Mouse (Mus musculus) left cerebral cortex, postnatal 25 days (tissue): Measurements from ENCODE around the gene Hoxc5. TPM values are rescaled to one million over a fixed set of nuclear protein-coding genes. Genes with fewer than 3 reads are reported as not detected.

Experiments used
- DNase-seq, 2 experiments: peaks; one replicate each; pipeline ENCODE4 v3.0.0; 2022; ENCODE audit warnings: low spot score in 2 of 2, mixed read lengths in 1 of 2
- intact Hi-C: fragments of 180-260 bp; cut with DNase I; formaldehyde crosslinking; loops from one replicate; pipeline ENCODE4 v1.15.1; 2025
- total RNA-seq, 2 experiments: library from RNA; stranded (reverse); gene quantifications; 2 replicates each; pipeline ENCODE4 v1.2.3; 2021

Gene Hoxc5
- not detected for total RNA-seq

DNA sequence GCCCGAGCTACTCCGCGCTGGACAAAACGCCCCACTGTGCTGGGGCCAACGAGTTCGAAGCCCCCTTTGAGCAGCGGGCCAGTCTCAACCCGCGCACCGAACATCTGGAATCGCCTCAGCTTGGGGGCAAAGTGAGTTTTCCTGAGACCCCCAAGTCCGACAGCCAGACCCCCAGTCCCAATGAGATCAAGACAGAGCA, at the start of gene Hoxc5:
Gene Hoxc5, plus strand, starts transcription at position 132 of the 199 bp plus-strand sequence.
- no peak for DNase-seq
- intact Hi-C loops, result no loop called here

DNA sequence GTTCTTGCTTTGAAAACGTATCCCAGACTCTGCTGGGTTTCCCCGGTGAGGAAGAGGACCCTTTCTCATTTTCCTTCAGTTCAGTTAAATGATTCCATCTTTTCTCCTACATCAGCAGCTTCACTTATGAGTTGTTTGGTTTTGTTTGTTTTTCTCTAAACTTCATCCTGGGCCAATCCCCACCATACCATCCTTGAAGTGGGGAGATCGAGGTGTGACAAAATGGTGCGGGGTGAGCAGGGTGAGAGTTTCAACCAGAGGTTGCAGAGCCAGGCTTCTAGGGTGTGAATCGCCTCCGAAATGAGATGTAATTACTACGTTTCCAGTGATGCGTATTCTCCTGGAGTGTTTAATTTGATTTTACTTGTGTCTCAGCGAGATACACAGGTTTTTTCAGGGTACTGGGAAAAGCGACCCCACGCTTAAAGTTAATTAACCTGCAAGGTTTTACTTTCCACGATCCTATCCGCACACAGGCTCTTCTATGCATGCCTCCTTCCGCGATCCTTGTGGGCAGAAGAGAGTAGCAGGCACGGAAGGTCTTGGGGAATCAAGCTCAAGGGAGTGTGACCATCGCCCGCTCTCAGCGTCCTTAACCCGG, 49.2 kb upstream of the Hoxc5 start:
- DNase-seq, result no peak
- intact Hi-C loops, result no loop called here

GRCm38 (mm10) chr15:102918611-102919265, 48.5 kb upstream of the Hoxc5 start:
- DNase-seq, result no peak
- intact Hi-C loops, result no loop called here

DNA sequence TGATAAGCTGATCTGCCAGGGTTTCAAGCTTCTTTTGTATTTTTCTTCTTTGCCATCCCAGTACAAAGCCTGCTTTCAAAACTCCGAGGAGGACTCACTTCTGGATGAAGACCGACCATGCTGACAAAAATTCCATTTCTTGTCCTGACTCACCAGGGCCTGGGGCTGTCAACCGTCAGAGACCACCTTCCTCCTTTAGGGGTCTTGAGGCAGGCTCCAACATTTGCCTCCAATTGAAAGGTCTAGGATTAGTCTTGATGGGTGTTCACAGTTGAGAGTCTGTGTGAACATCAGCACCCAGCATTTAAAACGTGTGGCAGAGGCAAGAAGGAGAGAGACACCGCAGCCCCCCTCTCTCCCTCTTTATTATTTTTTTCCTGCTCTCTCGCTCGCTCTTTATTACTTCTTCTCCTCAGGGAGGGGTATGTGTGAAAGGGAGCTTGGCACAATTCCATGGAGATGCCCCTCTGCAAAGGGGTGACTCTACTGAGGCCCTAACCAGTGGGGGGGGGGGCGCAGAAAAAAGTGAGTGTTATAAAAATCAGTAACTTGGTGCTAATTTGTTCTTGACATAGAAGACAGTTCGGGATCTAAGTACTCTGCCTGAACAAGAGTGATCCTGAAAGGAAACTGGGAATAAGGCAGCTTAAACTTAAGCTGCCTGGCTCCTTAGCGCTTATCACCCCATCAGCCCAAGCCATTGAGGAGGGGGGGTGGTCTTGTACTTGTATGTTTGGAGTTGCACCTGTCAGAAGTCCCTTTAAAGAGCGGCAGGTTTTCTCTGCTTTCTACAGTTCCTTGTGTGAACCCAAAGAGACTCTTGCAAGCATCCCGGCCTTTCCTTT, 47.7 kb upstream of the Hoxc5 start:
- intact Hi-C loops, result loop anchor here (10.0 kb wide), 1 partner anchor 115 kb away; no protein-coding TSS in a partner anchor

GRCm38 (mm10) chr15:102920619-102921018, 46.6 kb upstream of the Hoxc5 start:
- DNase-seq, result no peak
- intact Hi-C loops, result loop anchor here (10.0 kb wide), 1 partner anchor 114 kb away; no protein-coding TSS in a partner anchor

More for the DNA sequence above, 47.7 kb upstream of the Hoxc5 start:
- no peak for DNase-seq

DNA sequence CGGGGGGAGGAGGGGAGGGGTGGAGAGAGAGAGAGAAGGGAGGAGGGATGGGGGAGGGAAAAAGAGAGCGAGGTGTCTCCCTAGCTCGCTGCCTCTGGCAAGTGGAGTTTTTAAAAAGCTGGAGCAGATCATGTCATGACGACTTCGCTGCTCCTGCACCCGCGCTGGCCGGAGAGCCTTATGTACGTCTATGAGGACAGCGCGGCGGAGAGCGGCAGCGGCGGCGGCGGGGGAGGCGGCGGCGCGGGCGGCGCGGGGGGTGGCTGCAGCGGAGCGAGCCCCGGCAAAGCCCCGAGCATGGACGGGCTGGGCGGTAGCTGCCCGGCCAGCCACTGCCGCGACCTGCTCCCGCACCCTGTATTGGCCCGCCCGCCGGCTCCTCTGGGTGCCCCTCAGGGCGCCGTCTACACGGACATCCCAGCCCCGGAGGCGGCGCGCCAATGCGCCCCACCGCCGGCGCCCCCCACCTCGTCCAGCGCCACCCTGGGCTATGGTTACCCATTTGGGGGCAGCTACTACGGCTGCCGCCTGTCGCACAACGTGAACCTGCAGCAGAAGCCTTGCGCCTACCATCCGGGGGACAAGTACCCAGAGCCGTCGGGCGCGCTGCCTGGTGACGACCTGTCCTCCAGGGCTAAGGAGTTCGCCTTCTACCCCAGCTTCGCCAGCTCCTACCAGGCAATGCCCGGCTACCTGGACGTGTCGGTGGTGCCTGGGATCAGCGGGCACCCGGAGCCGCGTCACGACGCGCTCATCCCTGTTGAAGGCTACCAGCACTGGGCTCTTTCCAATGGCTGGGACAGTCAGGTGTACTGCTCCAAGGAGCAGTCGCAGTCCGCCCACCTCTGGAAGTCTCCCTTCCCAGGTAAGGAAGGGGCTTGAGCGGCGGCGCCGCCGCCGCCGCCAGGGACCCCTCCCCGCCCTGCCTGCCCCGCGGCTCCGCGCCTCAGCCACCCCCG, 45.9 kb upstream of the Hoxc5 start, which contains the start of gene Hoxc13:
Gene Hoxc13, plus strand, starts transcription at position 51 of the 959 bp plus-strand sequence.
- intact Hi-C loops, result loop anchor here (10.0 kb wide), 1 partner anchor 113 kb away; no protein-coding TSS in a partner anchor
- no peak for DNase-seq

- DNase-seq, result no peak
- intact Hi-C loops, result loop anchor here (10.0 kb wide), 1 partner anchor 113 kb away; no protein-coding TSS in a partner anchor
These were observed 45.3 kb upstream of the Hoxc5 start for GRCm38 (mm10) chr15:102922012-102922362.

DNA sequence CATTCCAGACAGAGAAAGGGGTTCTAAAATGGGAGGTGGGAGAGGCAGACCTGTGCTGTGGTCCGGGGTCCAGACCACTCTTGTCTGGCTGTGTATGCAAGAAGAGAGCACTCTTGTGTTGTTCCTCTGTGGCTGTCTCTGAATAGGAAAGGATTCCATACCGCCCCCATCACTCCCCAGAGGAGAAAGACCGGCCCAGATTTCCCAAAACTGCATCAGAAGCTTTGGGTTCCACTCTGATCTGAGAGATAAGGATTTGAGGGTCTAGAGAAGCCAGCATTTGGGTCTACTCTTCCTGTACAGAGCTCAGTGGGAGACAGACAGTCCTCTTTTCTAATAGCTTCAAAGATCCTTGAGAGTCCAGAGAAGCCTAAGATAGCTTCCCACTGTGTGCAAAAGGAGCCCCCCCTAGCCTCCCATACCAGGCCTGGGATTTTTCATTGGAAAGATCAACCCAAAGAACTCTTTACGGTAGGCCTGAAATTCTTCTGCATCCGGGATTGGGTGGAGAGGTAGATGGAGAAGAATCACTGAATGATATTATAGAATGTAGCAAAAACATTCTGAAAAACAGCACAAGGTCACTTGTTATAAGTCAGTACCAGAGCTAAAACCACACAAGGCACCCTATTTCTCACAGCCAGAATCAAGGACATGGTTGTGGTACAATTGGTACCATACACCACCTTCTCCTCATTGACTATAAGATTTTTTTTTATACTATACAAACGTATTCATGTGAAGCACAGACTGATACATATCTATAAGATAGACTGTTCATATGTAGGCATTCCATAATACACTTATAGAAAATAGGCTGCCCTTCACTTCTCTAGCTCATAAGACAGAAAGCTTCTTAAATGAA, 44.4 kb upstream of the Hoxc5 start:
- intact Hi-C loops, result loop anchor here (10.0 kb wide), 1 partner anchor 112 kb away; no protein-coding TSS in a partner anchor
- DNase-seq, result no peak

DNA sequence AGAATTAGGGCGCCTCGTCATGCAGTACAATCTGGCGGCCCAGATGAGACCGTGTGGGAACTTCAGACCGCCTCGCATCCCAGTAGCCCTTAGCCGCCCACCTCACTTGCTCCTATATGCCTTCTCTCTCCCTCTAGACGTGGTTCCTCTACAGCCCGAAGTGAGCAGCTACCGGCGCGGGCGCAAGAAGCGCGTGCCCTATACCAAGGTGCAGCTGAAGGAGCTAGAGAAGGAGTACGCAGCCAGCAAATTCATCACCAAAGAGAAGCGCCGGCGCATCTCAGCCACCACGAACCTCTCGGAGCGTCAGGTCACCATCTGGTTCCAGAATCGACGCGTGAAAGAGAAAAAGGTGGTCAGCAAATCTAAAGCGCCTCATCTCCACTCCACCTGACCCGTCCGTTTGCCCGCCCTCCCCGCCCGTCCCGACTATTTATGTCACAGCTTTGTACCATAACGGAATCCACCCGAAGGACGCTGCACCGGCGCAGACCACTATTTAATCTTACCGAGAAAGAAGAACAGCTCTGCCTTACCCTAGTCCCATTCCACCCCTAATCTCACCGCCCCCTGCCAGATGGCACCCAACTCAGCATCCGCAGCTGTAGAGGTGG, 40.1 kb upstream of the Hoxc5 start:
- intact Hi-C loops, result loop anchor here (10.0 kb wide), 1 partner anchor 108 kb away; no protein-coding TSS in a partner anchor
- no peak for DNase-seq

GRCm38 (mm10) chr15:102931706-102932358, 35.4 kb upstream of the Hoxc5 start:
- no peak for DNase-seq
- intact Hi-C loops, result no loop called here

- intact Hi-C loops, result no loop called here
These were observed 32.8 kb upstream of the Hoxc5 start for GRCm38 (mm10) chr15:102934438-102934837.

DNA sequence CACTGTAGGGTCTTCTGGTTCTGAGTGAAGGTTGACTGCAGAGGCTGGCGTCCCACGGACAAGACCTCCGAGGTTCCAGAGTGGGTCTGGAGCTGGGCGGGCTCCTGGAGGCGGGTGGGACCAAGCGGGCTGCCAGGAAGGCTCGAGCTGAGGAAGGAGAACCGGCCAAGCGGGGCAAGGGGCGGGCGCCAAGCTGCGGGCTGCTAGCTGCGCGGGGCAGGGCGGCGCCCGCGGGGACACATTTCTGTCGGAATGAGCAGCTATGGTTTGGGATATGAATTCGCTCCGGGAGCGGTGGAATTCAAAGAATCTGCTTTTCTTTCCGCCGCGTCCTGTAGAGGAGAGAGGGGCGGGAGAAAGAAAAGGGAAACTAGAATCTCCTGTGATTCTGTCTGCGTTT, 32.3 kb upstream of the Hoxc5 start:
- intact Hi-C loops, result no loop called here

More at GRCm38 (mm10) chr15:102934438-102934837, 32.8 kb upstream of the Hoxc5 start:
- no peak for DNase-seq

DNA sequence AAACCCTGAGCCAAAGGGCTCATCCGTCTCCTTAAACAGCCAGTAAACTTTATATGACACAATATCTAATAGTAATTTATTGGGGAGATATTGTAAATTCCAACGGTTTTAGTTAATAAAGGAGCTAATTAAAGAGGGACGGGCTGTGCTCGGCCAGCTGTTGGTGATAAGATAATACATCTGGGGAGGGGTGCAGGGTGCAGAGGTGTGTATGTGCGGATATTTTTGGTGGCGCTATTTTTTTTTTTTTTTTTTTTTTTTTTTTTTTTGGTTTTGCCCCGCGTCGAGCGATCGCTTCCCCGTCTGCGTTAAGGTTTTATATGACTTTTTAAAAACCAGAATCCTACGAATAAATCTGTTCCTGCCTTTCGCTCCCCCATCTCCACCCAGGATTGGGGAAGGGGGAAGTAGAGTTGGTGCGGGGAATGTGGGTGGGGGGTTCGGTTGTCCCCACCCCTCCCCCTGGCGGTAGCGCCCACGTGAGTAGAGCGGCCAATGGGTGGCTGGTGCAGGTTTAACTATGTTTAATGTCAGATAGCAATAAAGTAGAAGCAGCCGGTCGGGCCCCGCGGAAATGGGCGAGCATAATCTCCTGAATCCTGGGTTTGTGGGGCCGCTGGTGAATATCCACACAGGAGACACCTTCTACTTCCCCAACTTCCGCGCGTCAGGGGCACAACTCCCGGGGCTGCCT, 30.8 kb upstream of the Hoxc5 start, which contains the start of gene Hoxc12:
Gene Hoxc12, plus strand, starts transcription at position 479 of the 694 bp plus-strand sequence.
- DNase-seq, result no peak
- intact Hi-C loops, result no loop called here

More for the DNA sequence above, 32.3 kb upstream of the Hoxc5 start:
- no peak for DNase-seq

GRCm38 (mm10) chr15:102937036-102937666, 30.1 kb upstream of the Hoxc5 start:
- no peak for DNase-seq
- intact Hi-C loops, result no loop called here

GRCm38 (mm10) chr15:102939256-102940155, 27.7 kb upstream of the Hoxc5 start:
- no peak for DNase-seq
- intact Hi-C loops, result no loop called here
